Mouse (Mus musculus) liver, adult (tissue): ENCODE results near the gene Reg3g.
"Not testable (repeated sequence)": the region's sequence is repeated elsewhere in the genome, so short reads cannot be mapped to it uniquely, and the experiment has no call there.

Experiments
- GATA4 ChIP-seq: IDR thresholded peaks from 2 replicates; pipeline ENCODE4 v1.6.1; 2014; ENCODE audit warnings: mild to moderate bottlenecking, low read length; ENCODE audit not compliant: insufficient replicate concordance

The Reg3g gene

DNA sequence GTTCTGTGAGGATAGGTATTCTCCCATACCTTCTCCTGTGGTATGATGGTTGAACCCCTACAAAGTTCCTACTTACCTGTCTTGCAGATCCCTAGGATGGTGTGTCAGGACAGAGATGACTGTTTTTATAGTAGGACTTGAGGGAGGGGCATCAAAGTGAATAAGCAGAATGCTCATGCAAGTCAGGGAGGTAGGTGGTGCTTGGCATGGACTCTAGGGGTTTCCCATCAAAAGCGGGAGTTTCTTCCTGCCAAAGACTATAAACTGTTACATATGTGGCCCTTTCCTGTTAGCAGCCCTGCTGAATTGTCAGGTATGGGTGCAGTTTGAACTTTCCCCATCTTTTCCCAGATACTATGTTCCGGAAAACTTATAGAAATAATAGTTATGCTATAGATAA is at the start of gene Reg3g:
Gene Reg3g (minus strand): TSS at position 101 of the 400 bp plus-strand sequence.
- TF ChIP-seq GATA4 = no peak

DNA sequence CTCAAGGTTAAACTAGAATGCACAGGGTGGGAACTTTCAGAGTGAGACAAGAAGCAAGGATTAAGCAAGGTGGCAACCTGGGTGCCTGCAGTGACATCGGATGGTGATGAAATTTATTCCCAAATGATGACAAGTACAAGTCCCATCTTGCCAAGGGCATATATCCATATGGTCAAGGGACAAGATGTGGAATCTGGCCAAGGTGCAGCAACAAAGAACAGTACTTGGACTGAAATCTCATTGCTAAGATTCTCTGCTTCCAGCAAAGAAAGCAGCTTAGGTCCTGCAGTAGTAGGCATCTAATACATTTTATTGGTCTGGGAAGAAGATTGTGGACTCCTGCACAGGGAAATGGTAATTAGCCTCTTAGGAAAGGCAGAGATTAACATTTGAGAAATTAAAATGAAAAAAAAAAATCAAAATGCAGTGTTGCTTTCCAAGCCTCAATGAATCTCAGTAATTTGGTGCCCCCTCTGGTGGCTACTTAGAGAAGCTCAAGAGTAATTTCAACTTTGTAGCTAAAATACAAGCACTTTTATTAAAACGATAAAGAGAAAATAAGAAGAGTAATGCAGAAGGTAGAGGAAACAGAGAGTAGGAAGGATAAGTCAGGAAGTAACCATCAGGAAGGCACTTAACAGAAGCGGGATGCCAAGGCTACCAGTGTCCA is 47.2 kb upstream of the Reg3g start:
- TF ChIP-seq GATA4 = no peak

DNA sequence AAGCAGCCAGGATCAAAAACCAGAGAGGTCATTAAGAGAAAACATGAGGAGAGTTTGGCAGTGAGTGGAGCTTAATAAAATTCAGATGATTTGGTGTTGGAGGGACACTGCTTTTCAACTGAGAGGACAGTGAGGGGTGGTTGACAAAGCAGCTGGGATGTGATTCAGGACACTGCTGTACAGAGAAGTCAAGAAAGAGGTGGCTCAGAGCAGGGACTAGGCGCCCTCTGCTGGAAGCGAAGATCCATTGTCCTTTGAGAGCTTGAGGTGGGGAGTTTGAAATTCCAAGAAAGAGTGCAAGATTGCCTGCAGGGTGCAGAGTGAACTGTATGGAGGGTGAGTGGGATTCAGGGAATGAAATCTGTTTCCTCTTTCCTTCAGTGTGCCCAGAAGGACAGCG is 44.2 kb upstream of the Reg3g start:
- TF ChIP-seq GATA4 = no peak

DNA sequence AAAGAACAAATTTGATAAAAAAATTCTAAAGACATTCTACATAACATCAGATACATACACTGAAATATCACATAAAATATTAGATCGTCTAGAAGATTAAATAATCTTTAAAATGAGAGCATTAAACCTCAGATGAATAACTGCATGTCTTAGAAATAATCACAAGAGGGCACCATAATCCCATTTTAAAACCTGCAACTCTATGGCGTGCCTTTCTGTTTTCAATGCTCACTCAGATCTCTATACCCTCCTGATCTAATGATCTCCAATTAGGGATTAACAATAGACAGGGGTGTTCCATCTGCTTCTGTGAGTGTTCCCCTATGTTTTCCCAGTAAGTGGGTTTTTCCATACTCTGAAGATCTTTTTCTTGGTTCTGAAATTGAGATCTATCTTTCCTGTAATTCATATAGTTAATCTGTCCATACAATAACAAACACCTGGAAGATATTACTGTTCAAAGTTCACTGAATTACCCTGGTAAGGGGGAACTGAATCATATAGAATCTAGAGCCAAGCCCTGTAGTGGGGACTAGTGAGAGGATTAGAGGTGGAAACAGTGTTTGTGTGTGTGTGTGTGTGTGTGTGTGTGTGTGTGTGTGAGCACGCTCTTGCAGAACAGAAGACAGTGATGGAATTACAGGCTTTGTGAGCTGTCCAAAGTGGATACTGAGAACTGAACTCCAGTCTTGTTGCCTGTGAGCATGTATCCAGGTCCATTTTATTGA is 41.7 kb upstream of the Reg3g start:
- TF ChIP-seq GATA4 = no peak

DNA sequence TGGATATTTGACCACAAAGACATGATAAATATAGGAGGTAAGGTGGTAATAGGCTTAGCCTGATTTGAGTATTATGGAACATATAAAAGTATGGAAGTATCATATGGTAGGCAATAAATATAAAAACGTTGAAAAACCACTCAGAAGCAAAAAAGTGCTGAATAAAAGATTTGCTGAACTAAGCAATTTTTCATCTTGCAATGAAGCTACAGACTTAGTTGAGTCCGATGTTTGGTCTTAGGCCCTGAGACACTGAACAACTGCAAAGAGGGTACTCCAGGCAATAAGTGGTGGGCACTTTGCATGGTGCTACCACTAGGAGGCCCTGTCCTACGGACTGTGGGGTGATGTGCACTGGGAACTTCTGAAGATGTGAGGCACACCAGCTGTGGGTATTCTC is 37.1 kb upstream of the Reg3g start:
- no peak for TF ChIP-seq GATA4

DNA sequence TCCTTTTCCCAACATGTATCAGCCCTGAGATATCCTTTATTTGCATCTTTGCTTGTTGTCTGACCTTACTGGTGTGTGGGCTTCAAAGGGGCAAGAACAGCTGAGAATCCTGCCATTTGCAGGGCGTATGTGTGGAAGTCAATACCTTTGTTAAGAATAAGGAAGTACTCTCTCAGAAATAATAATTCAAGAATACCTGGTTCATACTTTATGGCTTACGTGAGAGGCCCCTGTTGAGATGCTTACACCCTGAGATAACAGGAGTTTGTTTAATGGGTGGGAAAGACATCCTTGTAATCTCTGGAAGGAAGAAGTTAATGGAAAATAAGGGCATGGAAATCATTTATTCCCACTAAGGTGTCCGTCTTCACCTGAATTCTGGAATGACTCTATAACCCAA is 26.0 kb upstream of the Reg3g start:
- TF ChIP-seq GATA4 = no peak

DNA sequence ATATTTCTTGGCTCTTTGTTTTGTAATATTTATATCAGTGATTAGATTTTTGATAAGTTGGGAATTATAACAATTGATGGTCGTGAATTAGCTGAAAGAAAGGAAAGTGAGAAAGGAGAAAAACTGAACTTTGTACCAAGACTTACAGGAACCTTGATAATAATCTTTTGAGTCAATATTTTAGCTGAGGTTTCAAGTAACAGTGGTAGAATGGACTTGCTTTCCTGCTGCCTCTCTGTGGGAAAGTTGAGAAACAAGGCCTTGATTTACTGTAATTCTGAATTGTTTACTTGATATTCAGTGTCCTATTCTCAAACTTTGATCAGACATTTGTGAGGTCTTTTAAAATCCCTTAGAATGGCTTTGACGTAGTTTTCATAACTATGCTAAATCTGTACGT is 615 bp upstream of the Reg3g start:
- TF ChIP-seq GATA4 = no peak

DNA sequence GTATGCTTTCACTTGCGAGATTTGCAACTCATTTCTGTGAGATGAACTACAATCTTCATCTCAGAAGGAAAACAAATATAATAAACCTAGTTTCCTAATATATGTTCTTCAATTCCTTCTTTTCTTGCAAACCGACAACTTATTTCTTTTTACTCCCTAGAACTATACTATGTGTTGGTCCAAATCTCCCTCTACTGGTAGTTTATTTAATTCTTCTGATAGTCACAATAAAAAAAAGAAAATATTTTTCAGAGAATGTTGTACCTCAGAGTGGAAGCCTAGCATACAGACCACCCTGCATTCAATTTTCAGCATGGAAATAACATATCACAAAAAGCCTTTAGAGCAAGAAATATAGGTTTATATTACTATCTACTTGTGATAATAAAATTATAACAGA is 5.4 kb downstream of the Reg3g start:
- no peak for TF ChIP-seq GATA4

DNA sequence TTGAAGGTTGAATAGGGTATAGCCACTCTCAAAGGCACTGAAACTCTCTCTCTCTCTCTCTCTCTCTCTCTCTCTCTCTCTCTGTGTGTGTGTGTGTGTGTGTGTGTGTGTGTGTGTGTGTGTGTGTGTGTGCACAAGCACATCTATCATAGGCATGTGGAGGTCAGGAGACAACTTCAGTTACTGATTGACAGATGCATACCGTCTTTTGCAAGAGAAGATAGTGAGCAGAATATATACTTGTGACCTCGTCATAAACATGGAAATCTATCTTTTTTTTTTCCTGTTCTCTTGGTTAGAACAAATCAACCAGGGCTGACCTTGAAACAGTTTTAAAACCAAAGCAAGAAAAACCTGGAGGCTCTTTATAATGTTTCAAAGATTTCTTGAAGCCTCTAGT is 6.3 kb downstream of the Reg3g start:
- no peak for TF ChIP-seq GATA4

DNA sequence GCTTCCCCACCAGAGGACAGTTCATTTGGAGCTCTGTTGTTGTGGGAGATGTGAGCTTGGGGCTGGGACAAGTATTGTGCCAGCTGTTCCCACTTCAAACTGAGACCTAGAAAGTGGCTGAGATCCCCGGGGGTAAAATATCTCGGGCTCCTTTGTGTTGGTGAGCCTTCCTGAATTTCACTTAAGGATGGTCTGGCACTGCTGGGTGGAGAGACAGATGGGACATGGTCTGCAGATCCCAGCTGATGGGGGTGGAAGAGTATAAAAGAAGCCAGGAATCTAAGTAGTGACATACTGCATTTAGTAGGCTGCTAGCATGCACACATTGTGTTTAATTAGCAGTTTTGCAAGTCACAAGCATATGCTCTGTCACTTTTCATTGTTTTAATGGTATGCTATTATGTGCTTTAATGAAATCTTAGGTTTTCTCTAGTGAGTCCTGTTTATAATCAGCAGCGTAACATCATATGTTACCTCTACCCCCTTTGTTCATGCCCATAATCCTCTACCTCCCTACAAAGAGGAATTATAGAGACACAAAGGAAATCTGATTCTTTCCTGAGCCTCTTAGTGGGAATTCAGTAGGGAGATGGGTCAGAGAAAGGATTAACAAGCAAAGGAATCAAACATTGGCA is 8.4 kb downstream of the Reg3g start:
- TF ChIP-seq GATA4 = no peak

DNA sequence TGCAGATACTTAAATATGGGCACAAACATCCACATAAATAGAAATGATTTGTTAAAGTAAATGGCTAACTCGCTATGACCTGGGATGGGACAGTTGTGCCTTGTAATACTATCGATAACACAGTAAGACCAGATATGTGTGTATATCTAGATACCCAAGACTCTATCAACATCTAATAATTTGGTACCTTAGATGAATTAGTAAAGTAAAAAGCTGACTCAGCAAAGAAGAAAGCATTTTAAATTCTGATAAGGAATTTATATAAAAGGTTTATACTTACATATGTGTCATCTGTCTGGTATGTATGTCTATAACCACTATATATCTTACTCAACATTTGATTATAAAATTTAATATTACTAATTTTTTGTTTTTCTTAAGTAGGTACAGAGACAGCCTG is 15.9 kb downstream of the Reg3g start:
- no peak for TF ChIP-seq GATA4

DNA sequence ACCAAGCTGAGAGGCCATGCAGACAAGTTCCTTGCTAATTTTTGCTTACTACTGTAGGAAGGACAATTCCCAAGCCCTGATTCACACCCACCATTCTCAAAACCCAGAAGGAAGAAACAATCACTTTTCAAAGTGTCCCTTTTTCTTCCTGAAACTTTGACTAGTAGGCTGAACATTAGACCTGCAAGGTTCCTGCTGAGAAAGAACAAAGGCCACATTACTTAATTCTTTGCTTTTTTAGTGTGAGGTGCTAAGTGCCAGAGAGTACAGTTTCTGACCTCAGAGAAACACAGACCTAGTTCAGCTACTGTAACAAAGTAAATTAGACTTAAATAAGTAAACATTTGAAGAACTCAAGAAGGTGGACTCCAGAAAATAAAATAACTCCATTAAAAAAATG is 20.3 kb downstream of the Reg3g start:
- TF ChIP-seq GATA4 = no peak

DNA sequence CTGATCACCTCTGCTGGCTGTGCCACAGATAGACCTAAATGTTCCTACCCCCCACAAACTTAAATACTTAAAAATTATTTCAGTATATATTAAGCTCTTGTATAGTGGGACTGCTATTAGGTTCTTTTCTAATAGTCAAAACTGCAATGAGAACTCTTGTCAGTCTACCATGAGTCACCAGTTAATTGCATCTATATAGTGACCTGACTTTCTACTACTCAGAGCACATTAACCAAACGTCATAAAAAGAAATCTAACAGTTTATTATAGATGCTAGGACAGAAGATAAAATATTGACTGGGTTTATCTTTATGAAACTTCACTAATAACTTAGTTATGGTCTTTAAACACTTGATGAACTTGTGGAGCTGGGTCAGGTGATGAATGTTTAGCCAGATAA is 21.5 kb downstream of the Reg3g start:
- no peak for TF ChIP-seq GATA4

DNA sequence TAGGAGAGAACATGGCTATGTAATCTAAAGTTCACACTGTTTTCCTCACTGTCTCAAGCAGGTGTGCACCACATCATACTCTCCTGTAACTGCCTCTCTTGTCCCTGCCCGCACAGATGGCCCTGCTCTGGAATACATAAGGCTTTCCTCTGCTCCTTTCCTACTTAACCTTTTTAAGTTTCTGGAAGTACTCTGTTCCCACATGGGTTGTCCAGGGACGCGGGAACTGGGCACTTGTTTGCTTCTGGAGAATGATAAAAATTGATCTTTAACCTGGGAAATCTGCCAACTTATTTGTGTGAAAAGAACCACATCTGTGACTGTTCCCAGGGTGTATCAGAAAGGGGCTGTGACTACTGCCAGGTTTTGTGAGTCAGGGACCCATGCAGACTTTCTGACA is 43.2 kb downstream of the Reg3g start:
- no peak for TF ChIP-seq GATA4

DNA sequence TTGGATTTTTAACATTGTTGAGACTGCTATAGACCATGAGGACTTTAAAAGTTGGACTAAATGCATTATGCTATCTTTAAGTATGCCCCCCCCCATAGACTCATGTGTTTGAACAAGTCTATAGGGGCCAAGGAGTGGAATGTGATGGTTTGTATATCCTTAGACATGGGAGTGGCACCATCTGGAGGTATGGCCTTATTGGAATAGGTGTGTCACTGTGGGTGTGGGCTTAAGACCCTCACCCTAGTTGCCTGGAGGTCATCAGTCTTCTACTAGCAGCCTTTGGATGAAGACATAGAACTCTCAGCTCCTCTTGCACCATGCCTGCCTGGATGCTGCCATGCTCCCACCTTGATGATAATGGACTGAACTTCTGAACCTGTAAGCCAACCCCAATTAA is 46.3 kb downstream of the Reg3g start, which contains the start of gene Reg1:
Gene Reg1 (plus strand): TSS at position 301 of the 400 bp plus-strand sequence.
- not testable (repeated sequence) for TF ChIP-seq GATA4
